Mouse (Mus musculus) 3134 (cell line): ENCODE measurements at regions not wholly inside any gene's neighbourhood (a gene's known extent, or its start where the extent isn't known, plus 50 kb on each side); places are given as distances from the start of the nearest gene placed in this dataset.
A peak's percentile ranks its signal among the peaks of the same experiment; 100 is the strongest.

ENCODE experiments used
- DNase-seq: peaks from one replicate; pipeline ENCODE4 v3.0.0-alpha.2; 2011; ENCODE audit warnings: low spot score; ENCODE audit not compliant: insufficient read length; ENCODE audit errors: extremely low read depth

DNA sequence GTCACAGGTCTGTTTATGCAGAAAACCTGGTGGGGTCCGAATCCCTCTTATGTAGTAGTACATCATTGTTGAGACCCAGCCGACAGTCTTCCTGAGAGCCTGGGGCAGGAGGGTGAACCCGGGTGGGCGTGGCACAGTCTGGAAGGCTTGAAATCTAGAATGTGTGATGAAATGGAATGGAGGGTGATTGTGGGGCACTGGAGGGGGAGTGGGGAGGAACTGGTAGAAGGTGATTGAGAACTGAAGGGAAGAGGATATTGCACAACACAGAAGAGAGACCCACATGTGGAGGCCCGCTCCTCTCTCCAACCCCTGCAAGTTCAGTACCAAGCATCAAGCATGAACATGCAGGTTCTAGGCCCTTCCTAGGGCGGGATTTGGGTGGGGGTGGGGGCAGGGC lies 206.2 kb upstream of the Sulf2 start:
- no peak for DNase-seq

DNA sequence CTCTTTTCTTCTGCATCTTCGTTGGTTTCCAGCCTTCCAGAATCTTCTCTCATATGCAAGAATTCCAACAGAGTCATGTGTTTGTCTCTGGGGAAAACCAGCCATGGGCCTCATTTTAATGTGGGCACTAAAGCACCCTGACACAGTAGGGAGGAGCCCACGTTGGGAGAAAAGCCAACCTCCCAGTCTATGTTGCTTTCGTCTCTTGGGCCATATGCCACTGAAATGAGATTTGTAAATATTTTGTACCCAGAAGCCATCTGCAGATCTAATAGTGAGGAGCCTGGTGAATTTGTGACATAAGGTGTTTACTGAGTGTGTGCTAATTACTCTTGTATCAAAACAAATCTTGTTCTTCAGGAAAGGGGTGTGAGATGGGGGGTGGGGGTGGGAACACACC lies 205.3 kb upstream of the Sulf2 start:
- DNase-seq, result no peak

DNA sequence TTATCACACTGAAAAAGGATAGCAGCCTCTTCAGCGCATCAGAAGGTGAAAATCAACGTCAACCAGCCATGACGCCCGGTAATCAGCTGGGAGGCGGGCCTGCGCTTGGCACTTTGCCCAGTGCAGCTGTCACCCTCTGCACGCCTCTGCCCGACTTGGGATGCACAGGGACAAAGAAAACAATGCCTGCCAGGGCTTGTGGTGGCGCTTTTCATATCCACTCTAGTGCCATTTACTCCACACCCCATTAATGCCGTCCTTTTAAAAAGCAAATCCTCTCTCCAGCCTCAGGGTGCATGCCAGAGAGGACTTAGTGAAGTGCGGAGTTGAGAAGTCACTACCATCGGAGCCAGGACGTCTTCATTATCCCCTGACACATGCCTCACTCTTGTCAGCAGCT lies 204.5 kb upstream of the Sulf2 start:
- DNase-seq, result no peak

DNA sequence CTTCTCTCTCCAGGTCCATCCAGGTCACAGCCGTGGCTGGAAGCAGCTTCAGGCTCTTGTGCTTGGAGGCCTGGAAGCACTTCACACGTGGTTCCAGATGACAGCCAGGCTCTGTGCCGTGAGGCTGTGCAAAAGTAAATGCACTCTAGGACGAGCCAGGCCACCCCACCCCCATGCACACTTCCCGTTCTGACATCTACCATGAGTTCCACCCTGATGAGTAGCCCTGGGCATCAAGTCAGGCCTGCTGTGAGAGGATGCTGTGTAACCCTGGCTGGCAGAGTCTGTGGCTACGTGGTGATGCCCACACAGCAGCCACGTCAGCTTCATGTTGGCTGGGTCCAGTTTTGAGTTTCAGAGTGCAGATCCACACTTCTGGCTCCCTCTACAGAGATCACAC lies 202.4 kb upstream of the Sulf2 start:
- peak; percentile 92 for DNase-seq

DNA sequence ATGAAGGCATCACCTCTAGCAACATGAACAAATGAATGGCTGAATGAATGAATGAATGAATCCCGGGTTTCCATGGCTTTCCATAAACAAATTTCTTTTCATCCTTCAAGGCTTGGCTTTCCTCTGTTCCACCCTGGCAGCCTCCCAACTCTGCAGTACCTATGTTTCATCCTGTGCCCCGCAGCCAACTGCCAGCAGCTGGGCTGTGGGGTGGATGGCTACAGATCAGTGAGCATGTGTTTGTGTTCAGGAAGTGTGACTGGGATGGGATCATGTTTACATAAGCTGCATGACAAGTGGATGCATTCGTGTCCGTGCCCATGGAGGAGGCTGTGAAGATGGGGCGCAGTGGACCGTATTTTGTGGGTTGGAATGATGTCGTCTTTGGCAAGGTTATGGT lies 200.5 kb upstream of the Sulf2 start:
- no peak for DNase-seq

DNA sequence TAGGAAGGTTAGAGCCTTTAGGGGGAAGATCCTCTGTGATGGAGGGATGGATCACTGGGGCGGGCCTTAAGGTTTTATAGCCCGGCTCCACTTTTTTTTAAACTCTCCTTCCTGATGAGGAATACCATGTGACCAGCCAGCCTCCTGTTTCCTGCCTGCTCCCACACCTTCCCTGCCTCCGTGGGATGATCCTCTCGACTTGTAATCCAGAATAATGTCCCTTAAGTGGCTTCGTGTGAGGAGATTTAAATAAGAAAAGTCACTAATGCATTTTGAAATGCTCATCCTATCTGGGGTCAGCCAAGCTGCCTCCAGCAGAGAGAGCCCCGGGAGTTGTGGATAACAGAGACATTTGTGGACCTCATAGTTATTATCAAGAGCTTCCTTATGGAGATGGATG lies 200.0 kb upstream of the Sulf2 start:
- no peak for DNase-seq

DNA sequence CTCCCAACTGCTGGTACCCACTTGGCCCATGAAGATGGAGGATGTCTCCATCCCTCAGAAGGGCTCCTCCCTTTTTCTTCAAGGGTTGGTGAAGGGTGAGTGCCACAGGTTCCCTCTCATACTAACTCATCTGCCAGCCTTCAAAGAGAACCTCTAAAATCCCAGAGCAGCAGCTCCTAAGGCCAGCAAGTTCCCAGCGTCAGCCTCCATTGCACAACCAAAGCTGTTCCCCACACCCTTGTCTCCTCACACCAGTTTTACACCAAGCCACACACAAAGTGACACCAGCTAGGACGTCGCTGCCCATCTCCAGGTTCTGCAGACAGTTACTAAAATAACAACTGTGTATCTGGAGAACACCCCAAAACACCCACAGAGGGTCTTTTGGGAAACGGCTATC lies 198.9 kb upstream of the Sulf2 start:
- no peak for DNase-seq

DNA sequence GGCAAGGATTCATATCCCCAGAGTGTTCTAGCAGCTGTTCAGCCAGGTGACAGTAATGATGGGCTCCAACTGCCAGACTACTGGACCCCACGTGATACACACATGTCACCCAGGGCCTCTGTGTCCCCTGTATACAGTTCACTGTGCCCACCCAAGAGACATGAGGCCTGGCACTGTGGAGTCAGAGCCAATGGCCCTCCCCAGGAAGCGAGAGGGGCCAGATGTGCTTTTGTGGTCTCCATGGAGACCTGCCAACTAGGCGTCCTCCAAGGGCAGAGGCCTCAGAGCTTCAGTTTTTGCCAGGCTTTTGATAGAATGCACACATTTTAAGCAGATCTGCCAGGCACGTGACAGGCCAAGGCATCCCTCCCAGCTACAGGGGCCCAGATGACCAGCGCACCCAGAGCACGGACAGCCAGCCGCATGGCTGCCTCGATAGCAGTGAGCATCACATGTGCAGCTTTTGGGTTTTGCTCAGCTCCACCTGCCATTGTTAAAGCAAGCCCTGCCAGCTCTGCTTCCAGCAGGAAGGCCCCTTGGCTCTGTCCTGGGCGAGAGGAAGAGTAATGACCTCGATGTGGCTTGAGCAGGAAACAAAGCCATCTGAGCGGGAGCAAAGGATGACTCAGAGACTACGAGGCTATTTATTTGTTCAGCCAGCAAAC lies 198.1 kb upstream of the Sulf2 start:
- peak; percentile 91 for DNase-seq

DNA sequence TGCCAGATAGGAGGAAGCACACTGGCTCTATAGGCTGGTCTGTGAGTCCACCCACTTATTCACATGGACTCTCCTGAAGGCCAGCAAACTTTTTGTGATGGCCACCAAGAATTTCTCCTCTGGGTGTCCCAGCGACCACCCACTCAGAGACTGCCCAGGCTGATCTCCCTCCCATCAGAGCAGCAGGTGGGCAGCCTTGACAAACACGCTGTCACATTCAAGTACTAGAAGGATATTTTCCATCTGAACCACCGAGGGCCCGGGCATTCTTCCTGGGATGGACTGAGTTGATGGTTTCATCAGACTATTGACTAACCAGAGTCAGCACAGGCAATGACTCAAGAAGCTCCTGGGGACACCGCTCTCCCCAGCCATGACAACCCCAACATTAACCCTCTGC lies 196.5 kb upstream of the Sulf2 start:
- DNase-seq, result no peak

DNA sequence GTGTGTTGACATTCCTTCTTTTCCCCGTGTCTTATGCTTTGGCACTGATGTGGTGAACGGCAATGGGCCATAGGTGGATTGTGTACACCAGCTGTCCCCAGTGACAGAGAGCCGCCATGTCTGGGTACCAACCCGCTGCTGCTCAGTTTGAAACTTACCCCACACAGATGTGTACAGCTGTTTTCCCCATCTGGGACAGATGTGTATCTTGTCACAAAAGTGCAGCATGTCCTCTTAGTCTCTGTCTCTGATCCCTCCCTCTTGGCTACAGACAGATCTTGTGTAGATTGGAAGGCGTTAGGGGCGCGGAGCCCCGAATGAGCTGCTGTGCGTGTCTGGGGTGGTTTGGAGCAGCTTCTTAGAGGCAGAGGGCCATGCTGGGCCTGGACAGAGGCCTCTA lies 196.1 kb upstream of the Sulf2 start:
- DNase-seq, result no peak

DNA sequence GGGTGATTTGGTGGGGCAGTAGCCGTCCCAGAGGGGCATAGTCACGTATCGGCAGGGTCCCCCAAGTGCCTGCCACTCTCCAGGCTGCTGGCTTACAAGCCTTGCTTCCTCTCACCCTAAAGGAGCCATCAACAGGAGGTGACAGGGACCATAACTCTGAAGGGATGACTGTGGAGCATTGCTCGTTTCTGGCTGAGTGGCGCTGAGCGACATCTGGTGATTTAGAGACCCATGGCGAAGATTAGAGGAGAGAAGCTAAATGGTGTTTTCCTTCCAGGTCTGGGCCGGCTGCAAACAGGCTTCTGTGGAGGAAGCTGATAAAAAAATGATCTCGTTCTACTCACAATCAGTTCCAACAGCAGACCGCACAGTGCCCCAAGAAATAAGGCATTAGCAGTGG lies 193.2 kb upstream of the Sulf2 start:
- DNase-seq, result no peak

DNA sequence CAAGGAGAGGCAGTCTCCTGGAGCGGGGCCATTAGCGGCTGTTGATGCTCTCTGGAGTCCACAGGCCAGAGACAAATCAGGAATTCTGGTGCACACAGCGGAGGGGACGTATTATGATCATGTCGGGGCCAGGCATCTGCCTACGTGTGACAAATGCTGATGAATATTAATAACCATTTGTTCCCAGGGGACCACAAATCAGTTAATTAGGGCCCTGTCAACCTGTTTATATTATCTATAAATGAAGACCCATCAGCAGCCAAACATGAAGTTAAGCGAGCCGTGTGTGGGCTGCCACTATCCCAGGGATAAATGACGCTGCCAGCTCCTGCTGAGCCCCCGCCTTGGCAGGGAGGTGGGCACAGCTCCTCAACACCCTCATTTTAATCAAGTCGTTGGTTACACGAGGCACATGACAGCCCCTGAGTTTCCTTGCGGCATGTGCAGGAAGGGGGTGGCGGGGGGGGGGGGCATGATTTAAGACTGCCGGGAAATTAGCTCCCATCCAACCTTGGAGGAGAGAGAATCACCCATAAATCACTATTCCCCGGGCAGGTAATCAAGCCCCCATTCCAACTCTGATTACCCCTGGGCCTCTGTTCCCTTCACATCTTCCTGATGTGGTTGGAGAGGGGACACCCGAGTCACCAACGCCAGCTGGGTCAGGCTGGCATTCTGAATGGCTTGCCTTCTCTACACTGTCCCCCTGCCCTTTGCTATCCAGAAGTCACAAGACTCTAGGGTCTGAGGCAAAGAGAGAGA lies 191.1 kb upstream of the Sulf2 start:
- DNase-seq, result no peak

DNA sequence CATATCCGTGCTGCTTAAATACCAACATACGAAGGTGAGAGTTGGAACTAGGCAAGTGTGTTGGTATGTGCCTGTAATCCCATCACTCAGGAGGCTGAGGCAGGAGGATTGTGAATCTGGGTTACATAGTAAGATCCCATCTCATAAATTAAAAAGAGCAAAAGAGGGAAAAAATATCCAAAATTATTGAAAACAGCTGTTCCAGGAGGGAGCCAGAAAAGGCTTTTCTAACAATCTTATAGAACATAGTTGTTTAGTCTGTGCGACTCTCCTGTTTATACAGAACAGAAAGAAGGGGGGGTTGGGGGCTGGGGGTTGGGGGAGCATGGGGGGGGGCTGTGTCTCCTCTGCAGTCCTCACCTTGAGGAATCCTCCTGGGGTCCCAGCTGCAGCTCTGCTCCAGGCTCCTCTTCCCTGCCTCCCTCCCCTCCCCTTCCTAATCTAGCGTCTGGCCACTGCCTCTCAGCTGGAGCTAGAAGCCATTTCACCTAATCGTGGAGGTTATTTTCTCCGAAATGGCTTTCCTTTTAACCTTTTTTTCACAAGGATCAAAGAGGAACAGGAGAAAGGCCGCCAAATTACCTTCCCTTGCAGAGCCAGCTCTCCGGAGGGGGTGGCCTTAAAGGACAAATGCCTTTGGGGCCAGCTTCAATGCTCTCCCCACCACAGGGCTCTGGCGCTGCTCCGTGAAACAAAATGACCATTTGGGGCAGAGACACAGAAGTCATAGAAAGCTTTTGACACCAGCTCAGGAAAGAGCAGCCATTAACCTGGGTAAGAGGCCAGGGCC lies 188.3 kb upstream of the Sulf2 start:
- DNase-seq, result no peak

DNA sequence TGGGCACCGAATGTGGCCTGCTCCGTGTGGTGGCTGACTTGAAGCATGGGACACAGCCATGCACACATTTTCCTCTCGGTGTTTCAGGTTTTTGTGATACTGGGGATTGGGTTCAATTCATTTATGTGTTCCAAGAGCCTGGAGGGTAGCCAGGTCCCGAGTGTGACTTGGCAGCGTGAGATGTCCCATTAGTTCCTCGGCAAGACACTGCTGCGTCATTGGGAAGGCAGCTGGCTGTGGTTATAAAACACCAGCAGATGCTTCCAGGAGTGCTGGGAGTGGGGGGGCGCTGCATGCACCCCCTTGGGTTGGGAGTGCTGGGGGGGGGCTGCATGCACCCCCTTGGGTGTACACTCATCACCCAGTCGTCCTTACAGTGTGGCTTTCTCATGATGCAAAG lies 186.9 kb upstream of the Sulf2 start:
- DNase-seq, result peak; percentile 83

DNA sequence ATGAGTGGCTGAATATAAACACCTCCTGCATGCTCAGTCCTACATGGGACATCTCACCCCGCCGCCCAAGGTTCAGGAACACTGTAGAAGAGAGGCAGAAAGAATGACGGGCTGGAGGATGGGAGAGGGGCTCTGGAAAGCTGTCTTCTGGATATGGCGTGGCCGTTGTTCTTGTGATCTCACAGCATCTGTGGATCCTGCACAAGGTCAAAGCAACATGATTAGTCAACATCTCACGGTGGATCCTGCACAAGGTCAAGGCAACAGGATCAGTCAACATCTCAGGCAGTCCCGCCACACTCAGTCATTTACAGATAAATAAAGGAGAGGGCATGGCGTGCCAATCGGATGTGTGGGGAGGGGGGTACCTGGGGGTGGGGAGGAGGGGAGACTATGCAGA lies 184.7 kb upstream of the Sulf2 start:
- DNase-seq, result no peak

DNA sequence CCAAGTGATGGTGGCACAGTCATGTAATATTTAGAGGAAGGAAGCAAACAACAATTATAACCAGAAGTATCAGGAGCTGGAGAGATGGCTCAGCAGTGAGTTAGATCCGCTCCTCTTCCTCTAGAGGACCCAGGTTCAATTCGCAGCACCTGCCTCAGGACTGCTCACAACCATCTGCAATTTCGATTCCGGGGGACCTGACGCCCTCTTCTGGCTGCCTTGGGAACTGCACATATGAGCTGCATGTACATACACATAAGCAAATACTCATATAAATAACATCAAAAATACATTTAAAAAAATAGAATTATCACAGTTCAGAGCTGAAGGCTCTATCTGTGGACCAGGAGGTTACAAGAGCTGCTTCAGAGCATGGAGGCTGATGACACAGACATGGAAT lies 184.0 kb upstream of the Sulf2 start:
- no peak for DNase-seq

DNA sequence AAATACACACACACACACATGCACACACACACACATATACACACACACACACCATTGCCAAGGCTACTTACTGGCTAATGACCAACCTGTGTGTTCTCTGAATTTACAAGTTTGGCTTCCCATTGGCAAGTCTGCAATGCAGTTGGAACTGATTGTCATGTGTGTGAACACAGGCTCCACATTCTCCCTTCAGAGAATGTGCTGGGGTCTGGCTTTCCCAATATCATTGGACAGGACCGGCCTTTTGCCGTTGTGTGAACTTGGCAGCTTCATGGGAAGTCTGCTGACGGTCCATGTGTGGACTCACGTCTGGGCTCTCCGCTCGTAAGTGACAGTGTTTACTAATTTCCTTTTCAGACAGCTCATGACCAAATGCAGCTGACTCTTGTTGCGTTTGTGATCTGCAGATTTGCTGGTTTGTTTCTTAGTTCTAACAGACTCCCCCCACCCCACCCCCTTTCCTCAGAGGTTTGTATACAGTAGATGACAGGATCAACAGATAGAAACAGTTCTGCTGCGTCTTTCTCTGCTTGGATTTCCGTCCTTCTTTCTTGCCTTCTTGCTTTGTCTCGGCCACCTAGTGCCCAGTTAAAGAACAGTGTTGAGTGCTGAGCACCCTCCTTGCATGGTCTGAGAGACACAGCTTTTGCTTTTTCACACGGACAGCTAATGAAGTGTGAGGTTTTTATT lies 183.1 kb upstream of the Sulf2 start:
- DNase-seq, result no peak

DNA sequence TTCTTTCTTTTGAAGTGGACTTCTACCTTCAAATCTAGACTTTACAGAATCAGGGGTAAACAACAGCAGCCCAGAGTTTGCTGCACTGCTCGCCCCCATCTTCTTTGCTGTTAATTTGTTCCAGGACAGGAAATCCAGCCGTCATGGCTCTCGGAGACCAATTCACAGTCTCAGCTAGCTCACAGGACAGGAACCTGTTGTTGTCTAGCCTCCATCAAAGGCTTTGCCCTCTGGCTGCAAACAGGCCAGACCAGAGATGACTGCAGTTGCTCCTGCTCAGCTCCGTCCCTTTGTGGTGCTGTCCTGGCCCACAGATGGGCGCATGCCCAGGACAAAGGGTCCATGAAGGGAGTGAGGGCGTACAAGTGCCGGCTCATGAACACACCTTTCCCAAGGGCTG lies 182.2 kb upstream of the Sulf2 start:
- no peak for DNase-seq

DNA sequence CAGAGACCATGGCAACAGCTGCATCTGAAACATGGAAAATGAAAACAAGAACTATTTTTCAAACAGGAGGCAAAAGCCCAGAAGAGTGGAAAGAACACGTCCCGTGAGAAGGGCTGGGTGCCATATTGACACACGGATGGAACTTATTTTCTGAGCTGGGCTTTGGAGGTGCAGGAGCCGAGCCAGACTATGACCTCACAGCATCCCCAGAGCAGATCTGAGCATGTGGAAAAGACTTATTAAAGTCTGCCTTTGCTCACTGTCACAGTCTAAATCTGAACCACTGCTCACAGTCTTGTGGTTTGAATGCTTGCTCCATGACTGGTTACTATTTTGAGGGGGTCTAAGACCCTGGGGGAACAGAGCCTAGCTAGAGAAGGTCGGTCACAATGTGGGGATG lies 180.2 kb upstream of the Sulf2 start:
- no peak for DNase-seq

DNA sequence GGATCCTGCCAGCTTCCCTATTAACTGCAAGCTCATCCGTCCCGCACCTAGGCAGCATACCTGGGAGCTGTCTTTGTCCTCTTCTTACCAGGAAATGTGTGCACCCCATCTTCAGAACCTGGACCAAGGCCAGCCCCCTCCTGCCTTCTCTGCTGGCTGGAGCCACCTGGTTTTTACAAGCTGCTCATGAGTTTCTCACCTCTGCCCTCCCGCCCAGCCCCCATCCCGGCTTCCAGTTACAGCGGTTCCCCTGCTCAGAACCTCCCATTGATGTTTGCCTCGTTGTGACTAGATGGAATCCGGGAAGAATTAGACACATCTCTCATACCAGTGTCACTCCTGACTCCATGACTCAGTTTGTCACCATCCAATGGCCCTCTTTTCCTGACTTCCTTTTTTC lies 179.1 kb upstream of the Sulf2 start:
- no peak for DNase-seq

DNA sequence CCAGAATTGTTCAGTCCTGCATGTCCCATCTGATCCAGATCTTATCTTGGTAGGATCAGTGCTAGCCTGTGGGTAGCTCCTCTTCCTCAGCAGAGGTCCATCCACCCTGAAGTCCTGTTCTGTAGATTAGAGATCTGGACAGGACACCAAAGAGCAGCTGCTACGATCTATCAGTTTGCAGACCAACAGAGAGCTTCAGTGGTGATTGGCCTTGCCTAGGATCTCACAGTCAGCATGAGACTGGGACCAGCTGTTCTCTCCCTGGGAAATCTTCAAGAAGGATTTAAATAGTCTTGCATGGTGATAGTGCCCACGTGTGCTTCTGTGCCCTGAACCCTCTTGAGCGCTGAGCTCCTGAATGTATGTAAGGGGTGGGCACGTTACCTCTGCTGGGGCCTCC lies 178.4 kb upstream of the Sulf2 start:
- no peak for DNase-seq
